26 mouse cellular contexts compared by ENCODE assay signal in genomic region chr10:59835301-59836155, GRCm38 (mm10). TPM values are rescaled to one million over a fixed set of nuclear protein-coding genes. Genes with fewer than 3 reads are reported as not detected.
DNase-seq lines count a peak whose midpoint lies in the region; ATAC-seq and TF ChIP-seq lines count a peak whose summit lies in the region.
"Had no signal": no experiment of that assay in that cellular context is flagged by ENCODE, and none has a peak within 500 bp of the region (broad histone marks: within the 10 kb centered on the region; RNA-seq: fewer than 3 reads in every experiment).

No protein-coding gene starts in this region.

- WGBS in kidney, postnatal 0 days = 41% methylated on average over 14 of the region's 14 CpGs
- 56% methylated on average over 14 of the region's 14 CpGs for WGBS in lung, embryonic 15.5 days
- 77% methylated on average over 14 of the region's 14 CpGs for WGBS in neural tube, embryonic 14.5 days

- no peaks in the 10 kb centered on the region for H3K36me3 ChIP-seq in kidney, postnatal 0 days (ENCODE audit: insufficient read depth, low read length)
- H3K36me3 ChIP-seq in lung, embryonic 15.5 days = no peaks in the 10 kb centered on the region; the same call in 1 of the 2 replicates
- H3K36me3 ChIP-seq in neural tube, embryonic 14.5 days (ENCODE audit: control insufficient read depth, insufficient read depth, low read length) = no peaks in the 10 kb centered on the region
- H3K36me3 ChIP-seq: heart, embryonic 15.5 days had no signal

- no peak overlapping the region for H3K4me2 ChIP-seq in kidney, postnatal 0 days (ENCODE audit: low read length)
- no peak overlapping the region for H3K4me2 ChIP-seq in lung, embryonic 15.5 days
- no peak overlapping the region for H3K4me2 ChIP-seq in neural tube, embryonic 14.5 days (ENCODE audit: low read depth, low read length)
- H3K4me2 ChIP-seq: forebrain, embryonic 13.5 days; heart, embryonic 15.5 days; limb, embryonic 12.5 days; liver, embryonic 15.5 days had no signal

- DNase-seq in frontal cortex, postnatal 10 days (ENCODE audit: low spot score in 2 of 2) = no peak
- DNase-seq in kidney, postnatal 0 days (ENCODE audit: low spot score) = peak; percentile 86
- DNase-seq in kidney, postnatal 10 days = no peak
- DNase-seq in lung, postnatal 25 days (ENCODE audit: low spot score) = no peak
- DNase-seq in neural tube, embryonic 10.5 days (ENCODE audit: extremely low spot score, low spot score) = no peak
- DNase-seq: adrenal gland, adult 2 months; adrenal gland, postnatal 36 days; cerebellum, adult 2 months; cerebellum, postnatal 14 days; gastrocnemius, postnatal 25 days; heart, adult 11 months; kidney, postnatal 25 days; layer of hippocampus, adult 9-11 months had no signal

- H3K4me1 ChIP-seq in kidney, postnatal 0 days (replicated peaks; ENCODE audit: insufficient read depth, low read length) = no peaks in the 10 kb centered on the region
- H3K4me1 ChIP-seq in lung, embryonic 15.5 days = no peaks in the 10 kb centered on the region
- H3K4me1 ChIP-seq in neural tube, embryonic 14.5 days (ENCODE audit: control insufficient read depth, insufficient read depth, low read length) = no peaks in the 10 kb centered on the region
- H3K4me1 ChIP-seq: forebrain, embryonic 13.5 days; heart, embryonic 15.5 days; limb, embryonic 12.5 days; liver, embryonic 15.5 days; midbrain, embryonic 10.5 days had no signal

- no peaks in the 10 kb centered on the region for H3K9me3 ChIP-seq in kidney, postnatal 0 days (replicated peaks; ENCODE audit: low read length)
- no peaks in the 10 kb centered on the region for H3K9me3 ChIP-seq in lung, embryonic 15.5 days
- no peaks in the 10 kb centered on the region for H3K9me3 ChIP-seq in neural tube, embryonic 14.5 days (ENCODE audit: control insufficient read depth, low read length)
- H3K9me3 ChIP-seq: forebrain, embryonic 13.5 days; heart, embryonic 10.5 days; heart, embryonic 15.5 days; limb, embryonic 12.5 days; liver, embryonic 15.5 days; midbrain, embryonic 10.5 days had no signal

- no peaks in the 10 kb centered on the region for H3K27me3 ChIP-seq in kidney, postnatal 0 days (ENCODE audit: insufficient read depth, low read length)
- H3K27me3 ChIP-seq in lung, embryonic 15.5 days = no peaks in the 10 kb centered on the region
- no peaks in the 10 kb centered on the region for H3K27me3 ChIP-seq in neural tube, embryonic 14.5 days (ENCODE audit: control insufficient read depth, insufficient read depth, low read length)
- H3K27me3 ChIP-seq: CH12.LX; forebrain, embryonic 13.5 days; heart, embryonic 15.5 days; limb, embryonic 12.5 days; liver, embryonic 15.5 days had no signal

- H3K4me3 ChIP-seq in kidney, postnatal 0 days (replicated peaks; ENCODE audit: low read depth, low read length) = no peak overlapping the region
- no peak overlapping the region for H3K4me3 ChIP-seq in lung, embryonic 15.5 days
- no peak overlapping the region for H3K4me3 ChIP-seq in neural tube, embryonic 14.5 days (ENCODE audit: low read depth, low read length)
- H3K4me3 ChIP-seq: forebrain, embryonic 13.5 days; heart, embryonic 10.5 days; heart, embryonic 15.5 days; limb, embryonic 12.5 days; liver, embryonic 15.5 days; midbrain, embryonic 10.5 days had no signal

- no peak for TF ChIP-seq CTCF in kidney, postnatal 0 days (IDR thresholded peaks at IDR 0.05; ENCODE audit: low read depth)

- ATAC-seq in frontal cortex, adult (ENCODE audit: low TSS enrichment) = peak; percentile 81
- peak; percentile 37; the same call in 1 of the 2 replicates for ATAC-seq in kidney, postnatal 0 days (replicated peaks; ENCODE audit: low FRiP score, low read depth)
- peak; percentile 57; the same call in 1 of the 2 replicates for ATAC-seq in lung, embryonic 15.5 days (ENCODE audit: borderline replicate concordance, extremely low read depth, low FRiP score, low TSS enrichment)
- no peak for ATAC-seq in neural tube, embryonic 14.5 days (ENCODE audit: low read depth)
- ATAC-seq: activated CD4-positive, CD25-positive, alpha-beta regulatory T cell, adult 4 months; forebrain, embryonic 13.5 days; intestine, embryonic 16.5 days had no signal

- H3K27ac ChIP-seq in kidney, postnatal 0 days = peak overlapping the region; percentile 44
- no peak overlapping the region for H3K27ac ChIP-seq in lung, embryonic 15.5 days
- H3K27ac ChIP-seq in neural tube, embryonic 14.5 days (ENCODE audit: low read depth, low read length) = peak overlapping the region; percentile 46; the same call in 1 of the 2 replicates
- H3K27ac ChIP-seq: forebrain, embryonic 13.5 days; heart, embryonic 10.5 days; heart, embryonic 15.5 days; limb, embryonic 12.5 days; liver, embryonic 15.5 days; macrophage; midbrain, embryonic 10.5 days had no signal

- H3K9ac ChIP-seq in kidney, postnatal 0 days (ENCODE audit: low read depth, low read length) = no peak overlapping the region
- H3K9ac ChIP-seq in lung, embryonic 15.5 days = no peak overlapping the region
- H3K9ac ChIP-seq in neural tube, embryonic 14.5 days (replicated peaks; ENCODE audit: low read depth, low read length) = no peak overlapping the region
- H3K9ac ChIP-seq: forebrain, embryonic 13.5 days; heart, embryonic 15.5 days; limb, embryonic 12.5 days; liver, embryonic 15.5 days had no signal

RNA-seq across cellular contexts. Expression of gene Dnajb12, which starts 43.8 kb away (rescaled TPM):
- 27.9 and 30.2 TPM in 2 replicates for polyA plus RNA-seq in kidney, postnatal 0 days (2015; fragmentation: Nextera tagmentation; extraction: Ambion mirVana)
- 21.0 and 24.1 TPM in 2 replicates for polyA plus RNA-seq in lung, embryonic 15.5 days (2015; fragmentation: Nextera tagmentation; extraction: Ambion mirVana)
- polyA plus RNA-seq in neural tube, embryonic 14.5 days (2014; fragmentation: Nextera tagmentation; extraction: Ambion mirVana) = 22.5 and 23.0 TPM in 2 replicates
